Mouse (Mus musculus) stomach, postnatal 0 days (tissue): ENCODE results near the gene Bri3. TPM values are rescaled to one million over a fixed set of nuclear protein-coding genes. Genes with fewer than 3 reads are reported as not detected.

Experiments used
- ATAC-seq: fragments of 200-750 bp; cut with Nextera tagmentation; 2 replicates; pipeline ENCODE4 v1.8.0; 2017; ENCODE audit not compliant: low FRiP score, low TSS enrichment
- DNase-seq: peaks from one replicate; pipeline ENCODE4 v3.0.0-alpha.2; 2016; ENCODE audit warnings: low spot score
- H3K27ac ChIP-seq: fragments of 300-500 bp; sonication (generic); replicated peaks from 2 replicates; pipeline ENCODE4 v1.5.1; 2014; ENCODE audit warnings: mild to moderate bottlenecking, control low read depth
- H3K27me3 ChIP-seq: fragments of 300-500 bp; sonication (generic); 2 replicates; pipeline ENCODE4 v1.6.1; 2014; ENCODE audit warnings: low read length; ENCODE audit not compliant: control insufficient read depth, insufficient read depth
- H3K36me3 ChIP-seq: fragments of 300-500 bp; sonication (generic); 2 replicates; pipeline ENCODE4 v1.6.1; 2014; ENCODE audit warnings: low read length, mixed read lengths; ENCODE audit not compliant: control insufficient read depth, insufficient read depth
- H3K4me1 ChIP-seq: fragments of 300-500 bp; sonication (generic); replicated peaks from 2 replicates; pipeline ENCODE4 v1.6.1; 2014; ENCODE audit warnings: antibody characterized with exemption; ENCODE audit not compliant: control insufficient read depth, insufficient read depth
- H3K4me2 ChIP-seq: fragments of 300-500 bp; sonication (generic); replicated peaks from 2 replicates; pipeline ENCODE4 v1.6.1; 2014; ENCODE audit warnings: low read depth, mild to moderate bottlenecking, control low read depth, moderate library complexity
- H3K4me3 ChIP-seq: fragments of 300-500 bp; sonication (generic); 2 replicates; pipeline ENCODE4 v1.5.1; 2014; ENCODE audit warnings: low read depth, low read length, control low read depth
- H3K9ac ChIP-seq: fragments of 300-500 bp; sonication (generic); 2 replicates; pipeline ENCODE4 v1.6.1; 2014; ENCODE audit warnings: mild to moderate bottlenecking, low read length, control low read depth, mixed read lengths
- H3K9me3 ChIP-seq: fragments of 300-500 bp; sonication (generic); 2 replicates; pipeline ENCODE4 v1.6.1; 2016; ENCODE audit warnings: low read length; ENCODE audit not compliant: control insufficient read depth
- CTCF ChIP-seq: IDR thresholded peaks from 2 replicates; pipeline ENCODE4 v1.5.1; 2016; ENCODE audit warnings: antibody characterized with exemption, low read depth, mild to moderate bottlenecking, moderate library complexity
- EP300 ChIP-seq: optimal IDR thresholded peaks from 2 replicates; pipeline ENCODE3; 2016; ENCODE audit warnings: antibody characterized with exemption
- WGBS: fragments of 180-500 bp; shearing (Covaris S2); extraction: QIAGEN DNeasy Blood & Tissue Kit; methylation state at CpG from one replicate; pipeline ENCODE4 v1.1.7; 2014; 5-methylcytosine and 5-hydroxymethylcytosine counted together
- polyA plus RNA-seq: library from polyadenylated mRNA; unstranded; fragments of >200 nt; fragmentation: Nextera tagmentation; extraction: Ambion mirVana; gene quantifications from 2 replicates; pipeline ENCODE4 v1.2.1, GENCODE M21; 2015

The Bri3 gene
- polyA plus RNA-seq, 1 experiment from 2014 or later: 197 TPM

GRCm38 (mm10) chr5:144263496-144263895 lies 19.3 kb downstream of the Bri3 start:
- Histone ChIP-seq H3K9ac (no peak overlapping the region), H3K4me1 (peaks cover 5% of the 10 kb centered on the region), H3K27me3 (no peaks in the 10 kb centered on the region), H3K36me3 (peaks cover 20% of the 10 kb centered on the region), H3K4me2 (no peak overlapping the region), H3K4me3 (no peak overlapping the region), H3K27ac (no peak overlapping the region), H3K9me3 (no peaks in the 10 kb centered on the region)
- 72% methylated on average over 13 of the region's 13 CpGs for WGBS
- TF ChIP-seq EP300 (no peak), CTCF (no peak)
- DNase-seq: no peak
- no peak for ATAC-seq

- no peak for DNase-seq
- Histone ChIP-seq H3K36me3 (peaks cover 16% of the 10 kb centered on the region), H3K4me2 (no peak overlapping the region), H3K27ac (no peak overlapping the region), H3K9ac (no peak overlapping the region), H3K4me1 (no peaks in the 10 kb centered on the region), H3K4me3 (no peak overlapping the region), H3K27me3 (no peaks in the 10 kb centered on the region), H3K9me3 (no peaks in the 10 kb centered on the region)
- 75% methylated on average over 8 of the region's 8 CpGs for WGBS
- ATAC-seq: peak; percentile 12
- TF ChIP-seq EP300 (no peak), CTCF (no peak)
These were observed 23.5 kb downstream of the Bri3 start for GRCm38 (mm10) chr5:144267535-144268241.

GRCm38 (mm10) chr5:144269926-144270325 lies 25.7 kb downstream of the Bri3 start:
- Histone ChIP-seq H3K27me3 (no peaks in the 10 kb centered on the region), H3K9ac (no peak overlapping the region), H3K4me2 (no peak overlapping the region), H3K4me3 (no peak overlapping the region), H3K27ac (no peak overlapping the region), H3K4me1 (no peaks in the 10 kb centered on the region), H3K36me3 (peaks cover 9% of the 10 kb centered on the region), H3K9me3 (no peaks in the 10 kb centered on the region)
- DNase-seq (no peak), ATAC-seq (no peak)
- TF ChIP-seq EP300 (no peak), CTCF (no peak)
- 94% methylated on average over 7 of the region's 7 CpGs for WGBS

DNA sequence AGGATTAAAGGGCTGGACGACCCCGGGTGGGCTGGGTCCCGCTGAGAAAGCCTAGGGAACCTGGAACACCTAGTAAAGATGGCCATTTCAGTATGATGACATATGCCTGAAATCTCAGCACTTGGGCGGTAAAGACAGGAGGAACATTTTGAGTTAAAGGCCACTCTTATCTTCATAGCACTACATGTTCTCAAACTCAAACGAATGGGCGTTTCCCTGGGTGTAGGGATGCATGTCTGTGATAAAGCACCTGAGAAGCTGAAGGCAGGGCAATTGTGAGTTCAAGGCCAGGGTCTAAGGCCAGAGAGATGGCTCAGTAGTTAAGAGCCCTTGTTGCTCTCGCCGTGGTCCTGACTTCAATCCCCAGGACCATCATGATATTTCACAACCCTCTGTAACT lies 26.2 kb downstream of the Bri3 start:
- no peak for ATAC-seq
- WGBS: 83% methylated on average over 8 of the region's 8 CpGs
- no peak for TF ChIP-seq CTCF
- no peak for TF ChIP-seq EP300

GRCm38 (mm10) chr5:144271118-144271517 lies 26.9 kb downstream of the Bri3 start:
- ATAC-seq: no peak
- 72% methylated on average over 3 of the region's 3 CpGs for WGBS
- no peaks in the 10 kb centered on the region for H3K9me3 ChIP-seq

More for the DNA sequence above, 26.2 kb downstream of the Bri3 start:
- H3K9ac ChIP-seq: no peak overlapping the region
- no peak for DNase-seq
- no peak overlapping the region for H3K4me2 ChIP-seq
- no peaks in the 10 kb centered on the region for H3K27me3 ChIP-seq
- no peak overlapping the region for H3K4me3 ChIP-seq
- no peak overlapping the region for H3K27ac ChIP-seq
- H3K36me3 ChIP-seq: peaks cover 7% of the 10 kb centered on the region; the same call in 1 of the 2 replicates
- H3K4me1 ChIP-seq: no peaks in the 10 kb centered on the region
- no peaks in the 10 kb centered on the region for H3K9me3 ChIP-seq

DNA sequence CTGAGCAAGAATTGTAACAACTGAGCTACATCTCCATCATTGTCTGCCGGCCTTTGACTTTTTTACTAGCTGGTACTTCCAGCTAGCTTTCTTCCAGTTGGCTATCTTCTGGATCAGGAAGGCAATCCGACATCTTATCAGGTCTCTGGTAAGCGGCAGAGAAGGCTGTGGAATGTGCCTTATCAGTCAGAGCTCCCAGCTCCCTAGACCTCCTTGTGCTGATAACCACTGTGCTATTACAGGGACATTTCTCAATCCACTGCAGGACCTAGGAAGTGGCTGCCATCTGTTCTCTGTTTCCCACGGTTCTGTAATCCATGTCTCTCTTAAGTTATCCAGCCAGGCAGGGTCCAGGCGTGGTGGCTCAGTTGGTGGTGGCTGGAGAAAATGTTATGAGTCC lies 27.5 kb downstream of the Bri3 start:
- TF ChIP-seq CTCF (no peak), EP300 (no peak)
- H3K27ac ChIP-seq: no peak overlapping the region
- no peak overlapping the region for H3K4me2 ChIP-seq
- H3K36me3 ChIP-seq: peaks cover 2% of the 10 kb centered on the region
- H3K9me3 ChIP-seq: no peaks in the 10 kb centered on the region
- no peak overlapping the region for H3K9ac ChIP-seq
- no peaks in the 10 kb centered on the region for H3K4me1 ChIP-seq
- ATAC-seq (no peak), DNase-seq (no peak)
- H3K27me3 ChIP-seq: no peaks in the 10 kb centered on the region
- no peak overlapping the region for H3K4me3 ChIP-seq
- 34% methylated on average over 5 of the region's 5 CpGs for WGBS

More at GRCm38 (mm10) chr5:144271118-144271517, 26.9 kb downstream of the Bri3 start:
- Histone ChIP-seq H3K9ac (no peak overlapping the region), H3K4me2 (no peak overlapping the region), H3K36me3 (peaks cover 7% of the 10 kb centered on the region), H3K4me3 (no peak overlapping the region), H3K27ac (no peak overlapping the region), H3K27me3 (no peaks in the 10 kb centered on the region), H3K4me1 (no peaks in the 10 kb centered on the region)
- no peak for DNase-seq
- TF ChIP-seq CTCF (no peak), EP300 (no peak)
